Mouse (Mus musculus) embryonic facial prominence, embryonic 14.5 days (tissue): ENCODE results near the gene Entpd2. TPM values are rescaled to one million over a fixed set of nuclear protein-coding genes. Genes with fewer than 3 reads are reported as not detected.

Experiments
- ATAC-seq: fragments of 200-750 bp; cut with Nextera tagmentation; 2 replicates; pipeline ENCODE4 v1.8.0; 2017; ENCODE audit warnings: low read depth, moderate number of reproducible peaks, moderate TSS enrichment
- DNase-seq: peaks from one replicate; pipeline ENCODE4 v3.0.0-alpha.2; 2015; ENCODE audit warnings: low spot score
- H3K27ac ChIP-seq: fragments of 300-500 bp; sonication (generic); replicated peaks from 2 replicates; pipeline ENCODE4 v1.5.1; 2014; ENCODE audit warnings: low read depth, mild to moderate bottlenecking, low read length, moderate library complexity
- H3K27me3 ChIP-seq: fragments of 300-500 bp; sonication (generic); replicated peaks from 2 replicates; pipeline ENCODE4 v1.6.1; 2014; ENCODE audit warnings: low read length; ENCODE audit not compliant: control insufficient read depth, insufficient read depth
- H3K36me3 ChIP-seq: fragments of 300-500 bp; sonication (generic); 2 replicates; pipeline ENCODE4 v1.6.1; 2014; ENCODE audit warnings: low read length, mixed read lengths; ENCODE audit not compliant: control insufficient read depth, insufficient read depth
- H3K4me1 ChIP-seq: fragments of 300-500 bp; sonication (generic); 2 replicates; pipeline ENCODE4 v1.6.1; 2014; ENCODE audit warnings: antibody characterized with exemption, low read length; ENCODE audit not compliant: control insufficient read depth, insufficient read depth
- H3K4me2 ChIP-seq: fragments of 300-500 bp; sonication (generic); 2 replicates; pipeline ENCODE4 v1.6.1; 2014; ENCODE audit warnings: low read depth, mild to moderate bottlenecking, low read length, moderate library complexity, mixed read lengths
- H3K4me3 ChIP-seq: fragments of 300-500 bp; sonication (generic); 2 replicates; pipeline ENCODE4 v1.5.1; 2014; ENCODE audit warnings: low read depth, mild to moderate bottlenecking, low read length
- H3K9ac ChIP-seq: fragments of 300-500 bp; sonication (generic); 2 replicates; pipeline ENCODE4 v1.6.1; 2014; ENCODE audit warnings: low read depth, mild to moderate bottlenecking, low read length, moderate library complexity, mixed read lengths
- H3K9me3 ChIP-seq: fragments of 300-500 bp; sonication (generic); 2 replicates; pipeline ENCODE4 v1.6.1; 2016; ENCODE audit warnings: low read length; ENCODE audit not compliant: control insufficient read depth
- WGBS: fragments of 180-500 bp; shearing (Covaris S2); extraction: QIAGEN DNeasy Blood & Tissue Kit; methylation state at CpG from one replicate; pipeline ENCODE4 v1.1.7; 2014; 5-methylcytosine and 5-hydroxymethylcytosine counted together
- polyA plus RNA-seq: library from polyadenylated mRNA; unstranded; fragments of >200 nt; fragmentation: Nextera tagmentation; extraction: Ambion mirVana; gene quantifications from 2 replicates; pipeline ENCODE4 v1.2.1, GENCODE M21; 2014

Entpd2 gene
- polyA plus RNA-seq, 1 experiment from 2014 or later, result 12.9 TPM

GRCm38 (mm10) chr2:25417426-25417825 is 21.8 kb downstream of the Entpd2 start:
- no peaks in the 10 kb centered on the region for H3K4me1 ChIP-seq
- no peaks in the 10 kb centered on the region for H3K36me3 ChIP-seq
- 26% methylated on average over 3 of the region's 3 CpGs for WGBS
- no peak for ATAC-seq
- DNase-seq, result no peak
- no peak overlapping the region for H3K4me2 ChIP-seq
- no peak overlapping the region for H3K4me3 ChIP-seq
- no peak overlapping the region for H3K9ac ChIP-seq
- H3K27me3 ChIP-seq, result peaks cover 1% of the 10 kb centered on the region; the same call in 1 of the 2 replicates
- no peak overlapping the region for H3K27ac ChIP-seq
- H3K9me3 ChIP-seq, result no peaks in the 10 kb centered on the region

GRCm38 (mm10) chr2:25421896-25422295 is 26.2 kb downstream of the Entpd2 start:
- Histone ChIP-seq H3K9ac (no peak overlapping the region), H3K27ac (no peak overlapping the region), H3K4me2 (no peak overlapping the region), H3K36me3 (no peaks in the 10 kb centered on the region), H3K4me1 (no peaks in the 10 kb centered on the region), H3K9me3 (no peaks in the 10 kb centered on the region), H3K4me3 (no peak overlapping the region), H3K27me3 (peaks cover 25% of the 10 kb centered on the region)
- 18% methylated on average over 3 of the region's 3 CpGs for WGBS
- ATAC-seq (peak; percentile 53; the same call in 1 of the 2 replicates), DNase-seq (peak; percentile 64)

- no peak within 1 kb of the TSS for H3K27ac ChIP-seq
- no peak within 1 kb of the TSS for H3K9ac ChIP-seq
- 56% methylated on average over 17 of the region's 17 CpGs for WGBS
- peaks cover 25% of the 10 kb centered on the region for H3K27me3 ChIP-seq
- no peaks in the 10 kb centered on the region for H3K4me1 ChIP-seq
- H3K36me3 ChIP-seq, result no peaks in the 10 kb centered on the region
- no peak for DNase-seq
- no peak within 1 kb of the TSS for H3K4me3 ChIP-seq
- ATAC-seq, result no peak
- no peaks in the 10 kb centered on the region for H3K9me3 ChIP-seq
- no peak within 1 kb of the TSS for H3K4me2 ChIP-seq
These were observed 27.1 kb downstream of the Entpd2 start, which contains the start of gene Fut7 for GRCm38 (mm10) chr2:25422587-25423410. Gene Fut7 (plus strand): TSS chr2:25423267.

GRCm38 (mm10) chr2:25423626-25424025 is 28.0 kb downstream of the Entpd2 start:
- H3K9me3 ChIP-seq, result no peaks in the 10 kb centered on the region
- H3K27ac ChIP-seq, result no peak overlapping the region
- ATAC-seq (no peak), DNase-seq (no peak)
- peaks cover 25% of the 10 kb centered on the region for H3K27me3 ChIP-seq
- H3K4me3 ChIP-seq, result no peak overlapping the region
- no peak overlapping the region for H3K4me2 ChIP-seq
- 29% methylated on average over 1 of the region's 1 CpGs for WGBS
- no peak overlapping the region for H3K9ac ChIP-seq
- no peaks in the 10 kb centered on the region for H3K4me1 ChIP-seq
- H3K36me3 ChIP-seq, result no peaks in the 10 kb centered on the region

DNA sequence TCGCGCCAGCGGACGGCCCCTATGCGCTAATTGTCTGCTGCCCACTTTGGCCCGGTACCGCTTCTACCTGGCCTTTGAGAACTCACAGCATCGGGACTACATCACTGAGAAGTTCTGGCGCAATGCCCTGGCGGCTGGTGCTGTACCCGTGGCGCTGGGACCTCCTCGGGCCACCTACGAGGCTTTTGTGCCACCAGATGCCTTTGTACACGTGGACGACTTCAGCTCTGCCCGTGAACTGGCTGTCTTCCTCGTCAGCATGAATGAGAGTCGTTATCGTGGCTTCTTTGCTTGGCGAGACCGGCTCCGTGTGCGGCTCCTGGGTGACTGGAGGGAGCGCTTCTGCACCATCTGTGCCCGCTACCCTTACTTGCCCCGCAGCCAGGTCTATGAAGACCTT is 29.8 kb downstream of the Entpd2 start:
- Histone ChIP-seq H3K9me3 (no peaks in the 10 kb centered on the region), H3K4me1 (no peaks in the 10 kb centered on the region), H3K36me3 (no peaks in the 10 kb centered on the region), H3K9ac (no peak overlapping the region), H3K27me3 (peaks cover 25% of the 10 kb centered on the region), H3K4me3 (no peak overlapping the region), H3K27ac (no peak overlapping the region), H3K4me2 (no peak overlapping the region)
- WGBS, result 50% methylated on average over 27 of the region's 27 CpGs
- DNase-seq (no peak), ATAC-seq (no peak)

- H3K9ac ChIP-seq, result no peak overlapping the region
- H3K27me3 ChIP-seq, result peaks cover 29% of the 10 kb centered on the region
- no peaks in the 10 kb centered on the region for H3K9me3 ChIP-seq
- peak; percentile 65 for DNase-seq
- no peak overlapping the region for H3K4me3 ChIP-seq
- H3K4me1 ChIP-seq, result no peaks in the 10 kb centered on the region
- peak; percentile 21; the same call in 1 of the 2 replicates for ATAC-seq
- H3K4me2 ChIP-seq, result no peak overlapping the region
- H3K27ac ChIP-seq, result no peak overlapping the region
- WGBS, result 20% methylated on average over 5 of the region's 5 CpGs
- no peaks in the 10 kb centered on the region for H3K36me3 ChIP-seq
These were observed 31.1 kb downstream of the Entpd2 start for GRCm38 (mm10) chr2:25426721-25427191.

DNA sequence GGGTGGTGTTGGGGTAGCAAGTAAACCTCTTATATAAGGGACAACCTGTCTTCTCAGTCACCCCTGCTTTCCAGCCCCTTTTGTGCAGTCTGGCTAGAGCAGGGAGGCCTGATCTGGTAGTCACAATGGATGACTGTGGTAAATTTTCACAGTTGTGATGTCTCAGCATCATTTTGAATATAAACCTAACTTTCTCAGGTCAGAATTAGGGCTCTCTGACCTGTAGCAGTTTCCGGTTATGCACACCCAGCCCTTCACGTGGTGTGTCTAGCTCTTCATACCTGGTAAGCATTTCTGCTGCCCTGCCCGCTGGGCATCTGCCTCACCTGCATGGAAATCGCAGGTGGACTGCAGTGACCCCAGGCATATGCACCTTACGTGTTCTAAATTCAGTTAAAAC is 31.6 kb downstream of the Entpd2 start:
- 88% methylated on average over 5 of the region's 5 CpGs for WGBS
- peaks cover 29% of the 10 kb centered on the region for H3K27me3 ChIP-seq
- no peaks in the 10 kb centered on the region for H3K9me3 ChIP-seq
- H3K4me3 ChIP-seq, result no peak overlapping the region
- H3K27ac ChIP-seq, result no peak overlapping the region
- no peaks in the 10 kb centered on the region for H3K36me3 ChIP-seq
- no peak overlapping the region for H3K4me2 ChIP-seq
- no peak for ATAC-seq
- no peaks in the 10 kb centered on the region for H3K4me1 ChIP-seq
- H3K9ac ChIP-seq, result no peak overlapping the region
- no peak for DNase-seq

DNA sequence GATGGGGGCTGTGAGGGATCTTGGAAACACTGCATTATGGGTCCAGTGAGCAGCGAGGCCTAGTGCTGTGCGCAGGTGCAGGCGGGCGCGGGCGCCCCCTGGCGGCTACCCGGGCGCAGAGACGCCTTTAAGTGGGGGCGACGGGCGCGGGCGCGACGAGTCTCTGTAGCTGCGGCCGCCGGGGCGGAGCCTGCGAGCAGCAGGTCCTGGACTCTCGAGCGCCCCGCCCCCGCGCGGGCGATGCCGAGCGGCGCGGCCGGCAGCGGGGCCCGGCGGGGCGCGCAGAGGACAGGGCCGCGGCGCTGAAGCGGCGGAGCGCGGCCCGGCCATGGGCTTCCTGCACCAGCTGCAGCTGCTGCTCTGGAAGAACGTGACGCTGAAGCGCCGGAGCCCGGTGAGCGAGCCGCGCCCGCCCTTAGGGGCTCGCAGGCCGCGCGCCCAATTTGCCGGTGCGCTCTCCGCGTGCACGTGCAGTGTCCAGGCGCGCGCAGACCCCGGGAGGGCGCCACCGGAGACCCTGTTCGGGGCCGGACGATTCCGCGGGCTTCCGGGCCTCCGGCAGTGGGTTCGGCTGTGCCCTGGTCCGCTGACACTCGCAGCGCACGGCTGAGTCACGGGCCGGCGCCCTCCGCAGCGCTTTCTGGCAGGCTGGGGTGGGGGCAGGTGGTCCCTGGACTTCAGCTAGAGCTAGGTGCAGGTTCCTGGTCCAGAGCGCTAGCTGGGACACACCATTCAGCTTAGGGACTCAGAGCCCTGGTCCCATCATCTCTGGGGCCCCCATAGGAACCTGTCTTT is 33.0 kb downstream of the Entpd2 start, which contains the start of gene Abca2:
Gene Abca2 (plus strand): TSS at position 262 of the 795 bp plus-strand sequence.
- WGBS, result 0% methylated on average over 34 of the region's 89 CpGs
- H3K27ac ChIP-seq, result no peak within 1 kb of the TSS
- ATAC-seq (peak; percentile 93), DNase-seq (peak; percentile 96)
- H3K9ac ChIP-seq, result peak within 1 kb of the TSS; percentile 76
- no peaks in the 10 kb centered on the region for H3K36me3 ChIP-seq
- H3K4me3 ChIP-seq, result peak within 1 kb of the TSS; percentile 72
- peak within 1 kb of the TSS; percentile 92 for H3K4me2 ChIP-seq
- H3K27me3 ChIP-seq, result peaks cover 25% of the 10 kb centered on the region
- no peaks in the 10 kb centered on the region for H3K4me1 ChIP-seq
- no peaks in the 10 kb centered on the region for H3K9me3 ChIP-seq
